Mouse (Mus musculus) intestine, postnatal 0 days (tissue): ENCODE data around the gene Pfdn6. TPM values are rescaled to one million over a fixed set of nuclear protein-coding genes. Genes with fewer than 3 reads are reported as not detected.
"Not testable (repeated sequence)": the region's sequence is repeated elsewhere in the genome, so short reads cannot be mapped to it uniquely, and the experiment has no call there.

Experiments
- ATAC-seq: fragments of 200-750 bp; cut with Nextera tagmentation; 2 replicates; pipeline ENCODE4 v1.8.0; 2017; ENCODE audit warnings: mild to moderate bottlenecking, moderate TSS enrichment, moderate library complexity
- H3K27ac ChIP-seq: fragments of 300-500 bp; sonication (generic); 2 replicates; pipeline ENCODE4 v1.5.1; 2014; ENCODE audit warnings: mild to moderate bottlenecking, low read depth, low read length, moderate library complexity
- H3K27me3 ChIP-seq: fragments of 300-500 bp; sonication (generic); replicated peaks from 2 replicates; pipeline ENCODE4 v1.6.1; 2014; ENCODE audit warnings: low read length, mixed read lengths; ENCODE audit not compliant: control insufficient read depth, insufficient read depth
- H3K36me3 ChIP-seq: fragments of 300-500 bp; sonication (generic); 2 replicates; pipeline ENCODE4 v1.6.1; 2014; ENCODE audit warnings: mild to moderate bottlenecking, moderate library complexity; ENCODE audit not compliant: control insufficient read depth, insufficient read depth
- H3K4me1 ChIP-seq: fragments of 300-500 bp; sonication (generic); replicated peaks from 2 replicates; pipeline ENCODE4 v1.6.1; 2014; ENCODE audit warnings: antibody characterized with exemption, low read length, mixed read lengths; ENCODE audit not compliant: control insufficient read depth, insufficient read depth
- H3K4me2 ChIP-seq: fragments of 300-500 bp; sonication (generic); replicated peaks from 2 replicates; pipeline ENCODE4 v1.6.1; 2014; ENCODE audit warnings: low read depth, mild to moderate bottlenecking, moderate library complexity
- H3K4me3 ChIP-seq: fragments of 300-500 bp; sonication (generic); 2 replicates; pipeline ENCODE4 v1.5.1; 2014; ENCODE audit warnings: low read depth, low read length
- H3K9ac ChIP-seq: fragments of 300-500 bp; sonication (generic); 2 replicates; pipeline ENCODE4 v1.6.1; 2014; ENCODE audit warnings: mild to moderate bottlenecking, low read depth, low read length
- H3K9me3 ChIP-seq: fragments of 300-500 bp; sonication (generic); 2 replicates; pipeline ENCODE4 v1.6.1; 2016; ENCODE audit warnings: mixed run types; ENCODE audit not compliant: control insufficient read depth
- CTCF ChIP-seq: sonication (generic); IDR thresholded peaks from 2 replicates; pipeline ENCODE4 v1.5.1; 2016; ENCODE audit warnings: low read depth, mild to moderate bottlenecking, control low read depth, antibody characterized with exemption, moderate library complexity
- WGBS: fragments of 180-500 bp; shearing (Covaris S2); extraction: QIAGEN DNeasy Blood & Tissue Kit; methylation state at CpG from one replicate; pipeline ENCODE4 v1.1.7; 2014; 5-methylcytosine and 5-hydroxymethylcytosine counted together
- polyA plus RNA-seq: library from polyadenylated mRNA; unstranded; fragments of >200 nt; fragmentation: Nextera tagmentation; extraction: Ambion mirVana; gene quantifications from 2 replicates; pipeline ENCODE4 v1.2.1, GENCODE M21; 2015

Pfdn6 gene
- polyA plus RNA-seq, 1 experiment from 2014 or later = 116 TPM

DNA sequence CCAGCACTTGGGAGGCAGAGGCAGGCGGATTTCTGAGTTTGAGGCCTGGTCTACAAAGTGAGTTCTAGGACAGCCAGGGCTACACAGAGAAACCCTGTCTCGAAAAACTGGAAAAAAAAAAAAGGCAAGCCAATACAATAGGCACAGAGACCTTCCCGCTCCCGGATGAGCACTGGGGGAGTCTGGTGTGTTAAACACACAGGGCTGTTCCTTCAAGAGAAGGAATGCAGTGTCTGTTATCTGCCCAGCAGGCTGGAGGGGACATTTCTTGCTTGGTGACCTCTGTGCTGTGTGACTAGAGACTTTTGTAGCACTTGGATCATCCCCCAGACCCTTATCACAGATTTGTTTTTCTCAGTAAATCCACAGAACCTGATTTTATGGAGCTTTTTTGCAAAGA lies 38.5 kb downstream of the Pfdn6 start:
- no peak for TF ChIP-seq CTCF
- no peaks in the 10 kb centered on the region for H3K4me1 ChIP-seq
- no peak overlapping the region for H3K4me3 ChIP-seq
- H3K27ac ChIP-seq = no peak overlapping the region
- ATAC-seq = no peak
- no peaks in the 10 kb centered on the region for H3K36me3 ChIP-seq
- no peaks in the 10 kb centered on the region for H3K9me3 ChIP-seq
- no peaks in the 10 kb centered on the region for H3K27me3 ChIP-seq
- WGBS = 55% methylated on average over 4 of the region's 4 CpGs
- H3K9ac ChIP-seq = no peak overlapping the region
- no peak overlapping the region for H3K4me2 ChIP-seq

DNA sequence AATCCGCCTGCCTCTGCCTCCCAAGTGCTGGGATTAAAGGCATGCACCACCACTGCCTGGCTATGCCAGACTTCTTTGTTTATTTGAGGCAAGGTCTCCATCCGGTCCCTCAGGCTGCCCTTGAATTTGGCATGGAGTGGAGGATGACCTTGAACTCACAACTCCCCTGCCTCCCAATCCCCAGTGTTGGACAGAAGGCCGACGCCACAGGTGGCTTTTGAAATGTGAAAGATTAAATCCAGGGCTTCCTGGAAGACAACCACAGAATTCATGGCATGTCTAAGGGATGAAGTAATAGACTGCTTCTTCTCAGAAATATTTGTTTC lies 39.2 kb downstream of the Pfdn6 start:
- WGBS = 78% methylated on average over 4 of the region's 4 CpGs

DNA sequence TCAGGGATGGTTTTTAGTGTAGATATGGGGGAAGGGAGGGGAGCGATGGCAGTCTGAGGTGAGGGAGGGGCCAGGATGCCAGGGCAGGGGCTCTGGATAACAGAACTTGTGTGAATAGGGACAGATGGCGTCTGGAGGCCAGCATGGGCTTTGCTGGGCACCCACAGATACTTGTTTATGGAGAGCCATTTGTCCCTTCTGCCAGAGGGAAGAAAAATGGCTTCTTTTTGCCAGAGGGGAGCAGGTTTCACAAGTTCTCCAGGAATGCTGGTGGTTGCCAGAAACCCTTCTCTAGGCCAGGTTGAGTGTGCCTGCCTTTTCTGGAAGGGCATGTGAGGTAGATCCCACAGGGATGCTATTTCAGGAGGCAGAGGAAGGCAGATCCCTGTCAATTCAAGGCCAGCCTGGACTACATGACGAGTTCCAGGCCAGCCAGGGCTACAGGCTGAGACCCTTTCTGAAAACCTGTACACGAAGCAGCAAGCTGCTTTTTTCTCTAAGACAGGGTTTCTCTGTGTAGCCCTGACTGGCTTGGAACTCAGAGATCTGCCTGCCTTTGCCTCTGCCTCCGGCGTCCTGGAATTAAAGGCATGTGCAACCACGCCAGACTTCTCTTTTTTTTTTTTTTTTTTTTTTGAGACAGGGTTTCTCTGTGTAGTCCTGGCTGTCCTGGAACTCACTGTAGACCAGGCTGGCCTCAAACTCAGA lies 39.7 kb downstream of the Pfdn6 start:
- H3K27me3 ChIP-seq = no peaks in the 10 kb centered on the region
- no peak for TF ChIP-seq CTCF
- H3K4me2 ChIP-seq = no peak overlapping the region
- H3K4me3 ChIP-seq = no peak overlapping the region
- no peaks in the 10 kb centered on the region for H3K4me1 ChIP-seq
- H3K36me3 ChIP-seq = no peaks in the 10 kb centered on the region
- no peak for ATAC-seq
- H3K9me3 ChIP-seq = no peaks in the 10 kb centered on the region
- no peak overlapping the region for H3K9ac ChIP-seq
- no peak overlapping the region for H3K27ac ChIP-seq
- WGBS = 62% methylated on average over 7 of the region's 7 CpGs

More for the DNA sequence above, 39.2 kb downstream of the Pfdn6 start:
- TF ChIP-seq CTCF = no peak
- no peaks in the 10 kb centered on the region for H3K36me3 ChIP-seq
- no peaks in the 10 kb centered on the region for H3K27me3 ChIP-seq
- no peak overlapping the region for H3K4me3 ChIP-seq
- no peaks in the 10 kb centered on the region for H3K9me3 ChIP-seq
- no peak overlapping the region for H3K4me2 ChIP-seq
- H3K9ac ChIP-seq = no peak overlapping the region
- ATAC-seq = no peak
- H3K4me1 ChIP-seq = no peaks in the 10 kb centered on the region
- H3K27ac ChIP-seq = no peak overlapping the region

DNA sequence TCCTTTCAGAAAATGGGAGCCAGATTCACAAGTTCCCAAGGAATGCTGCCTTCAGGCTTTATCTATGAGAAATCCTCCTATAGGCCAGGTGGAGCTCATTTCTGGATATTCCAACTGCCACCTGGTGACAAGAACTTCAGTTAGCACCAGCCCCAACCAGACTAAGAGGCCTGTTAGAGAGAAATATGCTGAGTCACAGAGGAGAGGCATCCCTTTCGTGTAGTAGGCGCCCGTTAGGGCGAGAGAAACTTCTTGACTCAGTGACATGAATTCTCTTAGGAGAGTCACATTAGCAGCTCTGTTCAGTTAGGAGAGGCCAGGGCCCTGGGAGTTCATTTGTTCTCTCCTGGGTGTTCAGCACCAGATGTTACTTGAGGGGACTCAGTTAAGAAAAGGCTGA lies 40.5 kb downstream of the Pfdn6 start:
- Histone ChIP-seq H3K4me2 (no peak overlapping the region), H3K4me3 (no peak overlapping the region), H3K27me3 (no peaks in the 10 kb centered on the region), H3K9ac (no peak overlapping the region), H3K9me3 (no peaks in the 10 kb centered on the region), H3K4me1 (no peaks in the 10 kb centered on the region), H3K36me3 (no peaks in the 10 kb centered on the region), H3K27ac (no peak overlapping the region)
- no peak for TF ChIP-seq CTCF
- 71% methylated on average over 4 of the region's 4 CpGs for WGBS
- no peak for ATAC-seq

DNA sequence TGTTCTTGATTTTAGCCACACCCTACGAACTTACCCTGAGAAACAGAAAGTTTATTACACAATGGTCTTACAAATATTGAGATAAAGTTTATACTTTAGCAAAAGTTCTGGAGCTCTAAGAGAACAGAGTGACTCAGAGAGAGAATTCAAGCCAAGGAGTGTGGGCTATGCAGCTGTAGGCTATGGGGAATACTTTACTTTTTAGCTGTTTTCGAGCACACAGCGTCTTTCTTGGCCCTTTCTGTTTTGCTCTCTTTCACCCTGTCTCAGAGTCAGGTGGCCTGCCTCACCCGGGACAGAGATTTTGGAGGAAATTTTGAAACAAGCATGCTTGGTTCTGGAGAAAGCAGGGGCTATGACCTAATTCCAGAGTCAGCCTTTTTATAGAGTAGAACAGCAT lies 42.0 kb downstream of the Pfdn6 start:
- ATAC-seq, H3K27ac ChIP-seq, H3K4me3 ChIP-seq, H3K4me1 ChIP-seq, H3K9ac ChIP-seq, H3K36me3 ChIP-seq, H3K27me3 ChIP-seq, H3K9me3 ChIP-seq, H3K4me2 ChIP-seq: not testable (repeated sequence)
- 72% methylated on average over 4 of the region's 4 CpGs for WGBS

DNA sequence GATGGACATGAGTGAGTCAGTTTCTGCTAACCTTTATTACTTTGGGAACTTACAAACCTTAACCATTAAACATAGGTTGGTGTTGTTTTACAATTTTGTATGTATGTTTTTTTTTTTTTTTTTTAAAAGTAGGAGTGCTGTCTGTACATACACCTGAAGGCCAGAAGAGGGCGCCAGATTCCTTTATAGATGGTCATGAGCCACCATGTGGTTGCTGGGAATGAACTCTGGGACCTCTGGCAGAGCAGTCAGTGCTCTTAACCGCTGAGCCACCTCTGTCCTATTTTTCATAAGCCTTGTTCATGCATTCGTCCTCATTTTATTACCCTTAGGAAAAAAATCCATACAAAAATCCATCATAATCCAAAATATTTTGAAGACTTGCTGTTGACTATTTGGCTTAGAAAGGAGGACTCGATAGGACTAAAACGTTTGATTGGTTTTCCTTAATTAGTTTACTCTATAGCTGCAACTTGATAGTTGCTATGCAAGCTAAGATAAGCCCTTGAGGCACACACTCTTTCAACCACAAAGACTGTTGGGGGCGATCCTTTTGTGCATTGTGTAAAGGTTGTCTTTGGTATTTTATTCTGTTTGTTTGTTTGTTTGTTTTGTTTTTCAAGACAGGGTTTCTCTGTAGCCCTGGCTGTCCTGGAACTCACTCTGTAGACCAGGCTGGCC lies 42.9 kb downstream of the Pfdn6 start:
- no peak overlapping the region for H3K27ac ChIP-seq
- peak; percentile 49; the same call in 1 of the 2 replicates for ATAC-seq
- H3K4me3 ChIP-seq = no peak overlapping the region
- H3K27me3 ChIP-seq = no peaks in the 10 kb centered on the region
- no peaks in the 10 kb centered on the region for H3K4me1 ChIP-seq
- WGBS = 27% methylated on average over 6 of the region's 6 CpGs
- no peaks in the 10 kb centered on the region for H3K36me3 ChIP-seq
- TF ChIP-seq CTCF = peak; percentile 79
- H3K9me3 ChIP-seq = no peaks in the 10 kb centered on the region
- no peak overlapping the region for H3K9ac ChIP-seq
- H3K4me2 ChIP-seq = no peak overlapping the region

DNA sequence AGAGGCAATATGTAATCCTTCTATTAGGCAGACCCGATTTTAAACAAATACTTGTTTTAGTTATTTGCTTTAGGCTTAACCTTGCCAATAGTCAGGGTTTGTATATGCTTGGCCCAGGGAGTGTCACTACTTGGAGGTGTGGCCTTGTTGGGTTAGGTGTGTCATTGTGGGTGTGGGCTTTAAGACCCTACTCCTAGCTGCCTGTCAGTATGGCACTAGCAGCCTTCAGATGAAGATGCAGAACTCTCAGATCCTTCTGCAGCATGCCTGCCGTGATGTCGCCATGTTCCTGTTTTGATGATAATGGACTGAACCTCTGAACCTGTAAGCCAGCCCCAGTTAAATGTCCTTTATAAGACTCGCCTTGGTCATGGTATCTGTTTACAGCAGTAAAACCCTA lies 47.1 kb downstream of the Pfdn6 start:
- not testable (repeated sequence) for ATAC-seq, H3K9ac ChIP-seq, H3K36me3 ChIP-seq, H3K9me3 ChIP-seq, H3K27ac ChIP-seq, H3K27me3 ChIP-seq, H3K4me3 ChIP-seq, H3K4me1 ChIP-seq, H3K4me2 ChIP-seq
- WGBS = 54% methylated on average over 4 of the region's 4 CpGs
